Mouse (Mus musculus) urinary bladder, postnatal 4 days (tissue): ENCODE measurements around the gene Galr3.
"Not testable (repeated sequence)": the region's sequence is repeated elsewhere in the genome, so short reads cannot be mapped to it uniquely, and the experiment has no call there.

Experiments used
- DNase-seq, 2 experiments: peaks; one replicate each; pipeline ENCODE4 v3.0.0; 2021 to 2022; ENCODE audit warnings: low spot score in 2 of 2

Galr3 gene

GRCm38 (mm10) chr15:79041585-79041984 lies at the start of gene Galr3:
TSS of gene Galr3 (plus strand) at chr15:79041885.
- DNase-seq, result no peak

- DNase-seq, result no peak
Observed at GRCm38 (mm10) chr15:78992235-78992634, 49.5 kb upstream of the Galr3 start.

- no peak for DNase-seq
Observed at GRCm38 (mm10) chr15:78992925-78993324, 48.8 kb upstream of the Galr3 start.

- no peak for DNase-seq
Observed at GRCm38 (mm10) chr15:78995916-78996315, 45.8 kb upstream of the Galr3 start.

GRCm38 (mm10) chr15:78996663-78997062 lies 45.0 kb upstream of the Galr3 start:
- no peak for DNase-seq

GRCm38 (mm10) chr15:78998348-78998747 lies 43.3 kb upstream of the Galr3 start:
- no peak for DNase-seq

GRCm38 (mm10) chr15:78999586-78999985 lies 42.1 kb upstream of the Galr3 start:
- DNase-seq, result no peak

- DNase-seq, result no peak
Observed at GRCm38 (mm10) chr15:79000357-79000791, 41.3 kb upstream of the Galr3 start.

- DNase-seq, result no peak
Observed at GRCm38 (mm10) chr15:79001559-79001958, 40.1 kb upstream of the Galr3 start.

- DNase-seq, result no peak
Observed at GRCm38 (mm10) chr15:79002036-79002435, 39.6 kb upstream of the Galr3 start.

GRCm38 (mm10) chr15:79003079-79003478 lies 38.6 kb upstream of the Galr3 start:
- no peak for DNase-seq

GRCm38 (mm10) chr15:79005581-79005980 lies 36.1 kb upstream of the Galr3 start:
- no peak for DNase-seq

- no peak for DNase-seq
Observed at GRCm38 (mm10) chr15:79006638-79007037, 35.0 kb upstream of the Galr3 start.

GRCm38 (mm10) chr15:79007059-79007458 lies 34.6 kb upstream of the Galr3 start:
- DNase-seq, result no peak

GRCm38 (mm10) chr15:79007836-79008235 lies 33.8 kb upstream of the Galr3 start:
- not testable (repeated sequence) for DNase-seq

- DNase-seq, result no peak
Observed at GRCm38 (mm10) chr15:79009734-79010133, 32.0 kb upstream of the Galr3 start.

- DNase-seq, result no peak
Observed at GRCm38 (mm10) chr15:79011550-79011949, 30.1 kb upstream of the Galr3 start.

- DNase-seq, result no peak
Observed at GRCm38 (mm10) chr15:79013382-79013781, 28.3 kb upstream of the Galr3 start.

- no peak for DNase-seq
Observed at GRCm38 (mm10) chr15:79018191-79018590, 23.5 kb upstream of the Galr3 start.

- no peak for DNase-seq
Observed at GRCm38 (mm10) chr15:79018886-79019285, 22.8 kb upstream of the Galr3 start.

- no peak for DNase-seq
Observed at GRCm38 (mm10) chr15:79022671-79023230, 18.9 kb upstream of the Galr3 start.

GRCm38 (mm10) chr15:79023366-79023765 lies 18.3 kb upstream of the Galr3 start:
- no peak for DNase-seq

- no peak for DNase-seq
Observed at GRCm38 (mm10) chr15:79025687-79026308, 15.9 kb upstream of the Galr3 start.
